Mouse (Mus musculus): ENCODE measurements around the gene Psmb2.

DNA sequence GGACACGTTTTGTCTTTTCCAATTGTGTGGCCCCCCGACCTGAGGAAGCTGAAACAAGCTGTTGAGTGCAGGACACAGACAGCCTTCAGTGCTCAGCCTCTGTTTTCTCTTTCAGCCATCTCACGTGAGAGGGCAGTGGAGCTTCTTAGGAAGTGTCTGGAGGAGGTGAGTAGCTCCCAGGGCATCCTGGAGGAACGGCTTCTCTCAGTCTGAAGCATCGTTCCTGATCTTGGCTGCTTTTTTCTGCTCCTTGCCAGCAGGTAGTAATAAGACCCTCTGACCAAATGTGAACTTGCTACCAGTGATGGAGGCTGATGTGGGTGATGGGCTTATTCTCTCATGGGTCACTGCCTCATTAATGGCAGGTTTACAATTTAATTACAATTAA, 30.0 kb downstream of the Psmb2 start:
- no peak for TF ChIP-seq CTCF (IDR thresholded peaks at IDR 0.05; ENCODE audit: low read depth, low read length)
- TF ChIP-seq GATA1 (IDR thresholded peaks at IDR 0.05; ENCODE audit: borderline replicate concordance, low read length), result no peak

Data from G1E (cell line).